Mouse (Mus musculus) layer of hippocampus, adult 2 months (tissue): Measurements from ENCODE around the gene Txndc9. TPM values are rescaled to one million over a fixed set of nuclear protein-coding genes. Genes with fewer than 3 reads are reported as not detected.
"Not testable (repeated sequence)": the region's sequence is repeated elsewhere in the genome, so short reads cannot be mapped to it uniquely, and the experiment has no call there.

ENCODE experiments used
- DNase-seq, 2 experiments: peaks; one replicate each; pipeline ENCODE4 v3.0.0; 2022; ENCODE audit warnings: low spot score in 2 of 2
- H3K27ac ChIP-seq: fragments of 200-600 bp; 2 replicates; pipeline ENCODE4 v1.8.1; 2022
- H3K4me3 ChIP-seq: fragments of 200-600 bp; 2 replicates; pipeline ENCODE4 v1.8.1; 2022; ENCODE audit warnings: mild to moderate bottlenecking
- CTCF ChIP-seq: fragments of 200-600 bp; conservative IDR thresholded peaks from 2 replicates; pipeline ENCODE4 v1.8.1; 2022; ENCODE audit warnings: antibody characterized with exemption, mild to moderate bottlenecking, moderate library complexity
- total RNA-seq, 2 experiments: library from RNA; stranded (reverse); gene quantifications; 2 replicates each; pipeline ENCODE4 v1.2.3; 2021

Txndc9 gene
- total RNA-seq, 2 experiments from 2014 or later = 56.9 to 60.4 TPM

GRCm38 (mm10) chr1:37999552-37999951 lies 1.9 kb upstream of the Txndc9 start:
- no peak for TF ChIP-seq CTCF
- H3K27ac ChIP-seq = no peak overlapping the region
- H3K4me3 ChIP-seq = no peak overlapping the region
- DNase-seq = no peak

GRCm38 (mm10) chr1:37998371-37999199 lies 892 bp upstream of the Txndc9 start:
- H3K27ac ChIP-seq = peak overlapping the region; percentile 100
- H3K4me3 ChIP-seq = peak overlapping the region; percentile 90
- no peak for DNase-seq
- TF ChIP-seq CTCF = no peak

GRCm38 (mm10) chr1:37996877-37997484 lies 712 bp downstream of the Txndc9 start:
- DNase-seq = peak; percentile 97 to 99
- Histone ChIP-seq H3K27ac (peak overlapping the region; percentile 100), H3K4me3 (peak overlapping the region; percentile 90)
- TF ChIP-seq CTCF = no peak

- Histone ChIP-seq H3K4me3 (peak overlapping the region; percentile 90), H3K27ac (peak overlapping the region; percentile 100)
- no peak for DNase-seq
- TF ChIP-seq CTCF = no peak
These were observed 1.5 kb downstream of the Txndc9 start for GRCm38 (mm10) chr1:37996226-37996625.

- no peak overlapping the region for H3K27ac ChIP-seq
- no peak for DNase-seq
- no peak for TF ChIP-seq CTCF
- H3K4me3 ChIP-seq = no peak overlapping the region
These were observed 9.8 kb downstream of the Txndc9 start for GRCm38 (mm10) chr1:37987856-37988255.

GRCm38 (mm10) chr1:37985764-37986323 lies 11.8 kb downstream of the Txndc9 start:
- peak in 1 of 2 experiments; percentile 58 for DNase-seq
- no peak overlapping the region for H3K4me3 ChIP-seq
- no peak overlapping the region for H3K27ac ChIP-seq
- peak; percentile 93 for TF ChIP-seq CTCF

- no peak for TF ChIP-seq CTCF
- no peak overlapping the region for H3K27ac ChIP-seq
- no peak for DNase-seq
- H3K4me3 ChIP-seq = no peak overlapping the region
These were observed 13.4 kb downstream of the Txndc9 start for GRCm38 (mm10) chr1:37984326-37984725.

- no peak for TF ChIP-seq CTCF
- DNase-seq = no peak
- Histone ChIP-seq H3K27ac (no peak overlapping the region), H3K4me3 (no peak overlapping the region)
These were observed 20.4 kb downstream of the Txndc9 start for GRCm38 (mm10) chr1:37977303-37977702.

- DNase-seq, H3K27ac ChIP-seq, H3K4me3 ChIP-seq: not testable (repeated sequence)
These were observed 21.0 kb downstream of the Txndc9 start for GRCm38 (mm10) chr1:37976666-37977065.

GRCm38 (mm10) chr1:37971520-37971919 lies 26.2 kb downstream of the Txndc9 start:
- no peak overlapping the region for H3K27ac ChIP-seq
- TF ChIP-seq CTCF = no peak
- no peak overlapping the region for H3K4me3 ChIP-seq
- DNase-seq = no peak

GRCm38 (mm10) chr1:37968746-37969145 lies 28.9 kb downstream of the Txndc9 start:
- no peak for DNase-seq
- Histone ChIP-seq H3K4me3 (no peak overlapping the region), H3K27ac (no peak overlapping the region)
- no peak for TF ChIP-seq CTCF

- Histone ChIP-seq H3K4me3 (no peak overlapping the region), H3K27ac (no peak overlapping the region)
- no peak for DNase-seq
- TF ChIP-seq CTCF = peak; percentile 33; the same call in 1 of the 2 replicates
These were observed 32.1 kb downstream of the Txndc9 start for GRCm38 (mm10) chr1:37965571-37965970.

GRCm38 (mm10) chr1:37959486-37959885 lies 38.2 kb downstream of the Txndc9 start:
- Histone ChIP-seq H3K27ac (no peak overlapping the region), H3K4me3 (no peak overlapping the region)
- peak; percentile 11 to 13 for DNase-seq
- no peak for TF ChIP-seq CTCF
